Mouse (Mus musculus): ENCODE results near the gene Tnfrsf11a. TPM values are rescaled to one million over a fixed set of nuclear protein-coding genes. Genes with fewer than 3 reads are reported as not detected.

The Tnfrsf11a gene
- polyA plus RNA-seq, 1 experiment from 2014 or later: 0.49 TPM

DNA sequence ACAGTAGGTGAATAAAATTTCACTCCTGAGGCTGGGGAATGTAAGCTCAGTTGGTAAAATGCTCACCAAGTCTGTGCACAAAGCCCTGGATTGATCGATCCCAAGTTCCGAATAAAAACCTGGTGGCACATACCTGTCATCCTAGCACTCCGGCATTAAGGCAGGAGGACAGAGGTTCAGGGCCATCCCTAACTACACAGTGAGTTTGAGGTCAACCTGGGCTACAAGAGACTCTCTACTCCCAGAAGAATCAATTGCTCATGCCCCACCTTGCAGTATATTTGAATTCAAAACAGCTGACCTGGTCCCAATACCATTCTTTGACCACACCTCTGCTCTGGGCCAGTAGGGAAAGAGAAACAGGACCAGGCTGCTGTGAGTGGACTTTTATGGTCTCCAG is 35.2 kb downstream of the Tnfrsf11a start:
- Histone ChIP-seq H3K27me3 (replicated peaks; ENCODE audit: low read depth, poor library complexity, severe bottlenecking) (no peaks in the 10 kb centered on the region; the same call in 1 of the 2 replicates), H3K4me3 (no peak overlapping the region), H3K9me3 (no peaks in the 10 kb centered on the region), H3K4me1 (peaks cover 30% of the 10 kb centered on the region), H3K27ac (replicated peaks) (no peak overlapping the region), H3K36me3 (replicated peaks) (no peaks in the 10 kb centered on the region)
- no peak for DNase-seq (ENCODE audit: low spot score)
- WGBS: 87% methylated on average over 3 of the region's 3 CpGs

GRCm38 (mm10) chr1:105819031-105819430 is 38.5 kb downstream of the Tnfrsf11a start:
- Histone ChIP-seq H3K4me3 (no peak overlapping the region), H3K9me3 (no peaks in the 10 kb centered on the region), H3K27me3 (replicated peaks; ENCODE audit: low read depth, poor library complexity, severe bottlenecking) (no peaks in the 10 kb centered on the region; the same call in 1 of the 2 replicates), H3K27ac (replicated peaks) (no peak overlapping the region), H3K36me3 (replicated peaks) (no peaks in the 10 kb centered on the region), H3K4me1 (peaks cover 30% of the 10 kb centered on the region)
- no peak for DNase-seq (ENCODE audit: low spot score)
- WGBS: 49% methylated on average over 6 of the region's 6 CpGs

DNA sequence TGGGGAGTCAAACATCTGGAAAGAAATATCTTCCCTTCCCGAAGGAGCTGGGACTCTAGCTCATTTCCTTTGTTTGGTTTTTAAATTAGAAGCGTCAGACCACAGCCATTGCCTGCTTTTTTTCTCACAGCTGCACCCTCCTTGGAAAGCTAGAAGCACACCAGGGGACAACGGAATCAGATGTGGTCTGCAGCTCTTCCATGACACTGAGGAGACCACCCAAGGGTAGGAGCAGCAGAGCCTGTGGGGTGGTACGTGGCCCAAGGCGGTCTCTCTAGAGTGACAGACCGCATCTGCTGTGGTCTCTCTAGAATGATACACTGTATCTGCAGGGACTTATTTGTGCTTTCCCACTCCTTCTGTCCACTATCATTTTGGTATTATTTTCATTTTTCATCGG is 39.2 kb downstream of the Tnfrsf11a start:
- Histone ChIP-seq H3K9me3 (no peaks in the 10 kb centered on the region), H3K4me3 (no peak overlapping the region), H3K27me3 (replicated peaks; ENCODE audit: low read depth, poor library complexity, severe bottlenecking) (no peaks in the 10 kb centered on the region; the same call in 1 of the 2 replicates), H3K4me1 (peaks cover 28% of the 10 kb centered on the region), H3K36me3 (replicated peaks) (no peaks in the 10 kb centered on the region), H3K27ac (replicated peaks) (no peak overlapping the region; the same call in 1 of the 2 replicates)
- no peak for DNase-seq (ENCODE audit: low spot score)
- 56% methylated on average over 7 of the region's 7 CpGs for WGBS

- H3K36me3 ChIP-seq (replicated peaks): no peaks in the 10 kb centered on the region
- H3K4me1 ChIP-seq: peaks cover 11% of the 10 kb centered on the region
- WGBS: 96% methylated on average over 4 of the region's 4 CpGs
- no peak for DNase-seq (ENCODE audit: low spot score)
- no peaks in the 10 kb centered on the region for H3K27me3 ChIP-seq (replicated peaks; ENCODE audit: low read depth, poor library complexity, severe bottlenecking)
- no peak overlapping the region for H3K27ac ChIP-seq (replicated peaks)
- no peaks in the 10 kb centered on the region for H3K9me3 ChIP-seq
- no peak overlapping the region for H3K4me3 ChIP-seq
These were observed 43.8 kb downstream of the Tnfrsf11a start for GRCm38 (mm10) chr1:105824356-105824755.

GRCm38 (mm10) chr1:105824980-105825379 is 44.5 kb downstream of the Tnfrsf11a start:
- Histone ChIP-seq H3K9me3 (no peaks in the 10 kb centered on the region), H3K27ac (replicated peaks) (no peak overlapping the region), H3K4me3 (no peak overlapping the region), H3K36me3 (replicated peaks) (no peaks in the 10 kb centered on the region), H3K4me1 (peaks cover 6% of the 10 kb centered on the region; the same call in 1 of the 2 replicates), H3K27me3 (replicated peaks; ENCODE audit: low read depth, poor library complexity, severe bottlenecking) (no peaks in the 10 kb centered on the region)
- 77% methylated on average over 4 of the region's 4 CpGs for WGBS
- no peak for DNase-seq (ENCODE audit: low spot score)

DNA sequence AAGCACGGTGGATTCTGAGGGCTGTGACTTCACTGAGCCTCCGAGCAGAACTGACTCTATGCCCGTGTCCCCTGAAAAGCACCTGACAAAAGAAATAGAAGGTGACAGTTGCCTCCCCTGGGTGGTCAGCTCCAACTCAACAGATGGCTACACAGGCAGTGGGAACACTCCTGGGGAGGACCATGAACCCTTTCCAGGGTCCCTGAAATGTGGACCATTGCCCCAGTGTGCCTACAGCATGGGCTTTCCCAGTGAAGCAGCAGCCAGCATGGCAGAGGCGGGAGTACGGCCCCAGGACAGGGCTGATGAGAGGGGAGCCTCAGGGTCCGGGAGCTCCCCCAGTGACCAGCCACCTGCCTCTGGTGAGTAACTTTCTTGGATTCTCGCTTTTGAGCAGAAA is 46.9 kb downstream of the Tnfrsf11a start:
- Histone ChIP-seq H3K4me3 (no peak overlapping the region), H3K4me1 (peaks cover 6% of the 10 kb centered on the region; the same call in 1 of the 2 replicates), H3K36me3 (replicated peaks) (no peaks in the 10 kb centered on the region), H3K27ac (replicated peaks) (no peak overlapping the region), H3K27me3 (replicated peaks; ENCODE audit: low read depth, poor library complexity, severe bottlenecking) (no peaks in the 10 kb centered on the region), H3K9me3 (no peaks in the 10 kb centered on the region)
- no peak for DNase-seq (ENCODE audit: low spot score)
- 86% methylated on average over 7 of the region's 7 CpGs for WGBS

DNA sequence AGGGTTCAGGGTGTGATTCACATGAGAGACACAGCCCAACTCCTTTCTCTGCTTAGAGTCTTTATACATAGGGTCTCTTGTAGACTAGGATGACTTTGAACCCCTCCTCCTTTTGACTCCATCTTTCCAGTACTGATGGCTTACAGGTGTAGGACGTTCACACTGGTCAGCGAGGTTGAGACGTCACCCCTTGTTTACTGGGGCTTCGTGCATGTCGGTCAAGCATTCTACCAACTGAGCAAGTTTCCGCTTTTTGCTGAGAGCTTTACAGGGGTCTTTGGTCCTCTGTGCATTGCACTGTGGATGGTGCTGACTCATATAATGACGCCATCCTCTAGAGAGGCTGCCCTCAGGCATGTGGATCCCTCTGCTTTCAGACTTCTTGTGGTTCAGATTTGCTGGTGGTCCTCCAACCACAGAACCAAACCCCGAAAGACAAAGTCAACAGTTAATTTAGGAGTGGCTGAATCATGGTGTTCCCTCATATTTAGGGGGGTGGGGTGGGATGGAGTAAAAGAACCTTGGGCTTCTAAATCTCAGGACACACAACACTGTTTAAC is 47.3 kb downstream of the Tnfrsf11a start:
- Histone ChIP-seq H3K4me3 (no peak overlapping the region), H3K27me3 (replicated peaks; ENCODE audit: low read depth, poor library complexity, severe bottlenecking) (no peaks in the 10 kb centered on the region), H3K9me3 (no peaks in the 10 kb centered on the region), H3K4me1 (0 out of 2 replicates have a peak, but pooled peaks cover 2% of the 10 kb centered on the region), H3K27ac (replicated peaks) (no peak overlapping the region), H3K36me3 (replicated peaks) (no peaks in the 10 kb centered on the region)
- WGBS: 90% methylated on average over 8 of the region's 8 CpGs
- DNase-seq (ENCODE audit: low spot score): no peak

DNA sequence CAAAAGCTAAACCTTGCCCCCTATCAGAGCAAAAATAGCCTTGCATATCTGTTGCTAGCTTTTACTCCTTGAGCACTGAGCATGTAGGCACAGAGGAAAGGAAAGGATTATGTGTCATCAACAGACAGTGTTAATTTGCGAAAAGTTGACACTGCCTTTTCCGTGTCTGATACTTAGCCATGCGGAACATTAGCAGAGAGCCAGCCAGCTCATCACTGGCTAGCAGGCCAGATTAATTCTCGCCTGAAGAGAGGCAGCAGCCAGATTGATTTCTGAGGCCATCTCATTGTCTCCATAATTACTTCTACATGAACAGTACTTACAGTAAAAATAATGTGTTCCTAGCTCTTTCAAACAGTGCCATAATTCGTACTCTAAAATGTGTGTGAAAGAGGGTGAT is 48.7 kb downstream of the Tnfrsf11a start:
- Histone ChIP-seq H3K4me1 (no peaks in the 10 kb centered on the region), H3K27me3 (replicated peaks; ENCODE audit: low read depth, poor library complexity, severe bottlenecking) (no peaks in the 10 kb centered on the region), H3K9me3 (no peaks in the 10 kb centered on the region), H3K27ac (replicated peaks) (no peak overlapping the region), H3K4me3 (no peak overlapping the region), H3K36me3 (replicated peaks) (no peaks in the 10 kb centered on the region)
- WGBS: 72% methylated on average over 5 of the region's 5 CpGs
- DNase-seq (ENCODE audit: low spot score): no peak

GRCm38 (mm10) chr1:105832784-105833183 is 52.3 kb downstream of the Tnfrsf11a start:
- H3K27ac ChIP-seq (replicated peaks): no peak overlapping the region
- WGBS: 91% methylated on average over 1 of the region's 1 CpGs

DNA sequence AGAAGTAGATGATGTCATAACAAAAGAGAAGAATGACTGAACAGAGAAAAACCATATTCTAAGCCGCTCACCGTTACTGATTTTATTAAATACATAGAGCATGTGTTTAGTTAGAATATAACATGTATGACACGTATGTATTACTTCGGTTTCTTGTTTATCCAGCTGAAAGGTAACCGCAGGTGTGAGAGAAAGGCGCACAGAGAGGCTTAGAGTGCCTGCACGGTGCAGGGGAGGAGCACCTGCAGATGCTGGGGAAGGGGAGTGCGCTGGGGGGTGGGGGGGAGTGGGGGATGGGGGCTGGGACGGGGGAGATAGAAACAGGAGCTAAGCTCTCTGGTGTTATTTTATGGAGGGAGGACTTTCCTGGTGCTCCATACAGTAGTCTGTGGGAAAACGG is 62.4 kb downstream of the Tnfrsf11a start:
- Histone ChIP-seq H3K36me3 (replicated peaks) (no peaks in the 10 kb centered on the region), H3K27ac (replicated peaks) (no peak overlapping the region), H3K4me3 (peak overlapping the region; percentile 48), H3K9me3 (no peaks in the 10 kb centered on the region), H3K27me3 (replicated peaks; ENCODE audit: low read depth, poor library complexity, severe bottlenecking) (peaks cover 39% of the 10 kb centered on the region), H3K4me1 (peaks cover 19% of the 10 kb centered on the region)
- no peak for DNase-seq (ENCODE audit: low spot score)
- WGBS: 18% methylated on average over 10 of the region's 10 CpGs

More at GRCm38 (mm10) chr1:105832784-105833183, 52.3 kb downstream of the Tnfrsf11a start:
- H3K27me3 ChIP-seq (replicated peaks; ENCODE audit: low read depth, poor library complexity, severe bottlenecking): no peaks in the 10 kb centered on the region
- no peaks in the 10 kb centered on the region for H3K36me3 ChIP-seq (replicated peaks)
- H3K4me1 ChIP-seq: no peaks in the 10 kb centered on the region
- H3K4me3 ChIP-seq: no peak overlapping the region
- no peaks in the 10 kb centered on the region for H3K9me3 ChIP-seq
- no peak for DNase-seq (ENCODE audit: low spot score)

- H3K9me3 ChIP-seq: no peaks in the 10 kb centered on the region
These were observed 62.9 kb downstream of the Tnfrsf11a start for GRCm38 (mm10) chr1:105843386-105843785.

GRCm38 (mm10) chr1:105843856-105844255 is 63.3 kb downstream of the Tnfrsf11a start:
- peaks cover 39% of the 10 kb centered on the region for H3K27me3 ChIP-seq (replicated peaks; ENCODE audit: low read depth, poor library complexity, severe bottlenecking)
- no peak overlapping the region for H3K27ac ChIP-seq (replicated peaks)
- no peaks in the 10 kb centered on the region for H3K36me3 ChIP-seq (replicated peaks)
- no peaks in the 10 kb centered on the region for H3K9me3 ChIP-seq
- H3K4me1 ChIP-seq: peaks cover 19% of the 10 kb centered on the region
- H3K4me3 ChIP-seq: peak overlapping the region; percentile 48
- DNase-seq (ENCODE audit: low spot score): no peak
- 1% methylated on average over 2 of the region's 2 CpGs for WGBS

More at GRCm38 (mm10) chr1:105843386-105843785, 62.9 kb downstream of the Tnfrsf11a start:
- H3K27me3 ChIP-seq (replicated peaks; ENCODE audit: low read depth, poor library complexity, severe bottlenecking): peaks cover 39% of the 10 kb centered on the region
- peaks cover 19% of the 10 kb centered on the region for H3K4me1 ChIP-seq
- H3K27ac ChIP-seq (replicated peaks): no peak overlapping the region
- DNase-seq (ENCODE audit: low spot score): peak; percentile 30
- 2% methylated on average over 12 of the region's 12 CpGs for WGBS
- peak overlapping the region; percentile 48 for H3K4me3 ChIP-seq
- no peaks in the 10 kb centered on the region for H3K36me3 ChIP-seq (replicated peaks)

- Histone ChIP-seq H3K27ac (replicated peaks) (no peak overlapping the region), H3K4me1 (peaks cover 19% of the 10 kb centered on the region), H3K27me3 (replicated peaks; ENCODE audit: low read depth, poor library complexity, severe bottlenecking) (peaks cover 39% of the 10 kb centered on the region), H3K36me3 (replicated peaks) (no peaks in the 10 kb centered on the region), H3K4me3 (peak overlapping the region; percentile 48), H3K9me3 (no peaks in the 10 kb centered on the region)
- 7% methylated on average over 28 of the region's 28 CpGs for WGBS
- peak; percentile 21 for DNase-seq (ENCODE audit: low spot score)
These were observed 64.0 kb downstream of the Tnfrsf11a start for GRCm38 (mm10) chr1:105844341-105845006.
